Mouse (Mus musculus) myocyte (in vitro differentiated cells): ENCODE results near the gene Mrpl42. TPM values are rescaled to one million over a fixed set of nuclear protein-coding genes. Genes with fewer than 3 reads are reported as not detected.
A peak's percentile ranks its signal among the peaks of the same experiment; 100 is the strongest.

Source experiments
- H3K27me3 ChIP-seq: one replicate; pipeline ENCODE4 v1.6.1; 2011; ENCODE audit not compliant: control insufficient read depth, insufficient read depth, insufficient read length
- H3K36me3 ChIP-seq: one replicate; pipeline ENCODE4 v1.6.1; 2011; ENCODE audit not compliant: control insufficient read depth, insufficient read depth
- H3K4me2 ChIP-seq: one replicate; pipeline ENCODE4 v1.6.1; 2011; ENCODE audit warnings: low read depth, control low read depth
- H3K4me3 ChIP-seq: one replicate; pipeline ENCODE4 v1.5.1; 2011; ENCODE audit warnings: mild to moderate bottlenecking, control low read depth, moderate library complexity
- H3K79me2 ChIP-seq: one replicate; pipeline ENCODE4 v1.6.1; 2011; ENCODE audit not compliant: control insufficient read depth, insufficient read depth
- H3ac ChIP-seq: one replicate; pipeline ENCODE4 v1.6.1; 2011; ENCODE audit not compliant: control insufficient read depth, insufficient read length
- CEBPB ChIP-seq: IDR thresholded peaks from 2 replicates; pipeline ENCODE4 v1.6.1; 2011; ENCODE audit warnings: mild to moderate bottlenecking, moderate library complexity; ENCODE audit not compliant: poor library complexity, insufficient read depth, severe bottlenecking
- E2F4 ChIP-seq: IDR thresholded peaks from one replicate; pipeline ENCODE4 v1.6.1; 2011; ENCODE audit warnings: mild to moderate bottlenecking, control low read depth, moderate library complexity; ENCODE audit not compliant: insufficient read depth
- MAX ChIP-seq: IDR thresholded peaks from one replicate; pipeline ENCODE4 v1.6.1; 2011; ENCODE audit warnings: low read depth, mild to moderate bottlenecking, control low read depth
- MYOD1 ChIP-seq, 3 experiments: IDR thresholded peaks; one replicate each; pipeline ENCODE4 v1.6.1; 2011; ENCODE audit warnings: control low read depth in 2 of 3, low read depth in 2 of 3, mild to moderate bottlenecking in 2 of 3, moderate library complexity in 1 of 3; ENCODE audit not compliant: insufficient read length in 2 of 3, control insufficient read depth in 1 of 3
- MYOG ChIP-seq, 3 experiments: IDR thresholded peaks; one replicate each; pipeline ENCODE4 v1.6.1; 2011; ENCODE audit warnings: control low read depth in 2 of 3, low read depth in 2 of 3, mild to moderate bottlenecking in 2 of 3; ENCODE audit not compliant: insufficient read length in 2 of 3, control insufficient read depth in 1 of 3, insufficient read depth in 1 of 3
- POLR2A ChIP-seq: IDR thresholded peaks from one replicate; pipeline ENCODE4 v1.6.1; 2011; ENCODE audit warnings: low read depth, mild to moderate bottlenecking, control low read depth, moderate library complexity; ENCODE audit not compliant: insufficient read length
- POLR2AphosphoS2 ChIP-seq: IDR thresholded peaks from one replicate; pipeline ENCODE4 v1.6.1; 2011; ENCODE audit warnings: low read depth, control low read depth; ENCODE audit not compliant: insufficient read length
- REST ChIP-seq: IDR thresholded peaks from one replicate; pipeline ENCODE4 v1.6.1; 2011; ENCODE audit warnings: mild to moderate bottlenecking, control low read depth, moderate library complexity; ENCODE audit not compliant: insufficient read depth, insufficient read length
- SRF ChIP-seq: IDR thresholded peaks from one replicate; pipeline ENCODE4 v1.6.1; 2011; ENCODE audit warnings: low read depth; ENCODE audit not compliant: control insufficient read depth, insufficient read length
- TCF12 ChIP-seq: IDR thresholded peaks from one replicate; pipeline ENCODE4 v1.6.1; 2011; ENCODE audit warnings: mild to moderate bottlenecking, control low read depth; ENCODE audit not compliant: poor library complexity, insufficient read depth, severe bottlenecking
- TCF3 ChIP-seq: IDR thresholded peaks from one replicate; pipeline ENCODE4 v1.6.1; 2011; ENCODE audit warnings: low read depth, control low read depth; ENCODE audit not compliant: insufficient read length
- USF1 ChIP-seq: IDR thresholded peaks from one replicate; pipeline ENCODE4 v1.6.1; 2011; ENCODE audit warnings: low read depth, mild to moderate bottlenecking, control low read depth, moderate library complexity
- polyA plus RNA-seq: library from polyadenylated mRNA; unstranded; fragments of >200 nt; fragmentation: generic; extraction: Trizol; gene quantifications from one replicate; pipeline ENCODE4 v1.2.1, GENCODE M21; 2012; ENCODE audit warnings: missing spikeins

Gene Mrpl42
- polyA plus RNA-seq, 1 experiment = 177 TPM

GRCm38 (mm10) chr10:95504341-95504740 lies 2.6 kb upstream of the Mrpl42 start:
- no peak overlapping the region for H3K4me3 ChIP-seq
- no peak overlapping the region for H3K4me2 ChIP-seq
- no peak overlapping the region for H3ac ChIP-seq
- H3K36me3 ChIP-seq = no peaks in the 10 kb centered on the region
- no peak for TF ChIP-seq REST
- TF ChIP-seq TCF12 = no peak
- TF ChIP-seq MAX = no peak
- TF ChIP-seq MYOD1 (IDR thresholded peaks at IDR 0.05; ENCODE audit: control insufficient read depth in 1 of 3, insufficient read length in 2 of 3, low read depth in 2 of 3) = no peak
- no peak for TF ChIP-seq E2F4
- no peak for TF ChIP-seq CEBPB
- TF ChIP-seq SRF = no peak
- peaks cover 16% of the 10 kb centered on the region for H3K79me2 ChIP-seq
- no peaks in the 10 kb centered on the region for H3K27me3 ChIP-seq

- Histone ChIP-seq H3K36me3 (peaks cover 4% of the 10 kb centered on the region), H3K4me3 (no peak overlapping the region), H3K79me2 (peaks cover 21% of the 10 kb centered on the region), H3K27me3 (no peaks in the 10 kb centered on the region), H3K4me2 (no peak overlapping the region), H3ac (no peak overlapping the region)
- TF ChIP-seq MYOG (IDR thresholded peaks at IDR 0.05; ENCODE audit: control insufficient read depth in 1 of 3, insufficient read depth in 1 of 3, insufficient read length in 2 of 3, low read depth in 2 of 3) = no peak
- no peak for TF ChIP-seq TCF3
- TF ChIP-seq E2F4 = no peak
- no peak for TF ChIP-seq TCF12
- TF ChIP-seq CEBPB = no peak
- TF ChIP-seq POLR2A = no peak
- no peak for TF ChIP-seq REST
- TF ChIP-seq USF1 = no peak
- TF ChIP-seq MYOD1 (IDR thresholded peaks at IDR 0.05; ENCODE audit: control insufficient read depth in 1 of 3, insufficient read length in 2 of 3, low read depth in 2 of 3) = no peak
- no peak for TF ChIP-seq SRF
- no peak for TF ChIP-seq MAX
- TF ChIP-seq POLR2AphosphoS2 = no peak
Measured at GRCm38 (mm10) chr10:95503443-95504235, 1.9 kb upstream of the Mrpl42 start.

- no peaks in the 10 kb centered on the region for H3K27me3 ChIP-seq
- peak overlapping the region; percentile 25 for H3ac ChIP-seq
- TF ChIP-seq TCF3 (no peak), E2F4 (no peak), MYOD1 (IDR thresholded peaks at IDR 0.05; ENCODE audit: control insufficient read depth in 1 of 3, insufficient read length in 2 of 3, low read depth in 2 of 3) (no peak), REST (no peak), USF1 (no peak), POLR2A (no peak), CEBPB (no peak), TCF12 (no peak), SRF (no peak), MYOG (IDR thresholded peaks at IDR 0.05; ENCODE audit: control insufficient read depth in 1 of 3, insufficient read depth in 1 of 3, insufficient read length in 2 of 3, low read depth in 2 of 3) (no peak), MAX (no peak), POLR2AphosphoS2 (no peak)
- H3K36me3 ChIP-seq = peaks cover 4% of the 10 kb centered on the region
- H3K4me2 ChIP-seq = peak overlapping the region; percentile 79
- peaks cover 21% of the 10 kb centered on the region for H3K79me2 ChIP-seq
- peak overlapping the region; percentile 54 for H3K4me3 ChIP-seq
Measured at GRCm38 (mm10) chr10:95501033-95501432, 707 bp downstream of the Mrpl42 start.

- Histone ChIP-seq H3K79me2 (peaks cover 4% of the 10 kb centered on the region), H3K27me3 (no peaks in the 10 kb centered on the region), H3K4me3 (no peak overlapping the region), H3ac (no peak overlapping the region), H3K4me2 (no peak overlapping the region), H3K36me3 (peaks cover 51% of the 10 kb centered on the region)
- TF ChIP-seq MYOD1 (IDR thresholded peaks at IDR 0.05; ENCODE audit: control insufficient read depth in 1 of 3, insufficient read length in 2 of 3, low read depth in 2 of 3) (no peak), SRF (no peak), USF1 (no peak), TCF12 (no peak), POLR2AphosphoS2 (no peak), E2F4 (no peak), POLR2A (no peak), REST (no peak), TCF3 (no peak), MYOG (IDR thresholded peaks at IDR 0.05; ENCODE audit: control insufficient read depth in 1 of 3, insufficient read depth in 1 of 3, insufficient read length in 2 of 3, low read depth in 2 of 3) (no peak), MAX (no peak), CEBPB (no peak)
Measured at GRCm38 (mm10) chr10:95494268-95494667, 7.5 kb downstream of the Mrpl42 start.
